27 mouse cellular contexts compared by ENCODE assay signal in the genomic region with DNA sequence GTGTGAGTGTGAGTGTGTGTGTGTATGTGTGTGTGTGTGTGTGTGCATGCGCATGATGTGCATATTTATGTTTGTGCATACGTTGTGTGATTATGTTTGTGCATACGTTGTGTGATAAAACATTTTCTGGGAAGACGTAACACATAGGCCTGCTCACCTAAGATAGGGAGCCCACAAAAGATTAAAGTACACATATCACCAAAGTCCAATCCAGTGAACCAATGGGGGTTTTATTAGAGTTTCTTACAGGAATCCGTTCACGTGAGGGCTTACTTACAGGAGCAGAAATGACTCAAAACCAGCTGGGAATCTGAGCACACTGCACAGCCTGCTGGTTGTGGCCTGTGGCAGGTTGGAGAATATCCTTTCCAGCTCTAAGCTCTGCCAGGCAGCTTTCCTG. TPM values are rescaled to one million over a fixed set of nuclear protein-coding genes. Genes with fewer than 3 reads are reported as not detected.
DNase-seq lines count a peak whose midpoint lies in the region; ATAC-seq and TF ChIP-seq lines count a peak whose summit lies in the region.
"Had no signal": no experiment of that assay in that cellular context is flagged by ENCODE, and none has a peak within 500 bp of the region (broad histone marks: within the 10 kb centered on the region; RNA-seq: fewer than 3 reads in every experiment).

No protein-coding gene starts in this region.

- no peak overlapping the region for H3K9ac ChIP-seq in liver, embryonic 12.5 days
- H3K9ac ChIP-seq in liver, embryonic 14.5 days (replicated peaks): no peak overlapping the region
- H3K9ac ChIP-seq: embryonic facial prominence, embryonic 13.5 days; embryonic facial prominence, embryonic 15.5 days; forebrain, embryonic 12.5 days had no signal

- no peak overlapping the region for H3K27ac ChIP-seq in liver, embryonic 12.5 days
- no peak overlapping the region for H3K27ac ChIP-seq in liver, embryonic 14.5 days
- H3K27ac ChIP-seq: embryonic facial prominence, embryonic 13.5 days; embryonic facial prominence, embryonic 15.5 days; forebrain, embryonic 10.5 days; forebrain, embryonic 12.5 days had no signal

- TF ChIP-seq EP300 in liver, embryonic 14.5 days (IDR thresholded peaks at IDR 0.05; ENCODE audit: low read depth): no peak

- no peaks in the 10 kb centered on the region for H3K27me3 ChIP-seq in liver, embryonic 12.5 days (replicated peaks)
- no peaks in the 10 kb centered on the region for H3K27me3 ChIP-seq in liver, embryonic 14.5 days (ENCODE audit: control insufficient read depth, insufficient read depth, low read length)
- H3K27me3 ChIP-seq: embryonic facial prominence, embryonic 13.5 days; embryonic facial prominence, embryonic 15.5 days; forebrain, embryonic 12.5 days; Patski had no signal

- peaks cover 80% of the 10 kb centered on the region for H3K36me3 ChIP-seq in liver, embryonic 12.5 days
- no peaks in the 10 kb centered on the region for H3K36me3 ChIP-seq in liver, embryonic 14.5 days (replicated peaks; ENCODE audit: control insufficient read depth, insufficient read depth, low read depth)

- ATAC-seq in liver, embryonic 12.5 days: peak; percentile 60
- ATAC-seq in liver, embryonic 14.5 days (ENCODE audit: insufficient read depth): peak; percentile 46; the same call in 1 of the 2 replicates
- ATAC-seq in megakaryocyte-erythroid progenitor cell, adult 5-6 weeks (replicated peaks; ENCODE audit: low FRiP score, low TSS enrichment, poor library complexity, severe bottlenecking): peak; percentile 62
- ATAC-seq: activated CD4-positive, CD25-positive, alpha-beta regulatory T cell, adult 4 months; forebrain, embryonic 14.5 days; forebrain, embryonic 16.5 days; Patski had no signal

- H3K4me1 ChIP-seq in liver, embryonic 12.5 days: peaks cover 8% of the 10 kb centered on the region; the same call in 1 of the 2 replicates
- peaks cover 0 to 3% of the 10 kb centered on the region in 2 experiments; a peak in 1 of 4 replicates for H3K4me1 ChIP-seq in liver, embryonic 14.5 days (replicated peaks; ENCODE audit: control insufficient read depth in 2 of 2, insufficient read depth in 2 of 2, low read length in 1 of 2)
- H3K4me1 ChIP-seq: embryonic facial prominence, embryonic 15.5 days; forebrain, embryonic 12.5 days had no signal

- no peaks in the 10 kb centered on the region for H3K9me3 ChIP-seq in liver, embryonic 12.5 days (replicated peaks)
- H3K9me3 ChIP-seq in liver, embryonic 14.5 days (ENCODE audit: control insufficient read depth, low read length): no peaks in the 10 kb centered on the region
- H3K9me3 ChIP-seq: embryonic facial prominence, embryonic 13.5 days; embryonic facial prominence, embryonic 15.5 days; forebrain, embryonic 10.5 days; forebrain, embryonic 12.5 days had no signal

- 51% methylated on average over 6 of the region's 6 CpGs for WGBS in liver, embryonic 12.5 days (ENCODE audit: insufficient replicate concordance)
- 42% methylated on average over 6 of the region's 6 CpGs for WGBS in liver, embryonic 14.5 days (ENCODE audit: insufficient replicate concordance)

- H3K4me3 ChIP-seq in liver, embryonic 12.5 days: no peak overlapping the region
- H3K4me3 ChIP-seq in liver, embryonic 14.5 days (ENCODE audit: insufficient read depth in 1 of 2, low read depth in 2 of 2, low read length in 2 of 2): no peak overlapping the region
- H3K4me3 ChIP-seq: embryonic facial prominence, embryonic 13.5 days; embryonic facial prominence, embryonic 15.5 days; erythroblast, embryonic 14.5 days; forebrain, embryonic 10.5 days; forebrain, embryonic 12.5 days had no signal

- no peak overlapping the region for H3K4me2 ChIP-seq in liver, embryonic 12.5 days
- H3K4me2 ChIP-seq in liver, embryonic 14.5 days (ENCODE audit: low read depth): no peak overlapping the region
- H3K4me2 ChIP-seq: embryonic facial prominence, embryonic 13.5 days; embryonic facial prominence, embryonic 15.5 days; forebrain, embryonic 12.5 days had no signal

- no peak for TF ChIP-seq CTCF in liver, embryonic 14.5 days (IDR thresholded peaks at IDR 0.05; ENCODE audit: low read depth)

- no peak for DNase-seq in liver
- DNase-seq in c-Kit-positive CD71-positive TER-119-negative erythroid progenitor cells, embryonic 14.5 days (ENCODE audit: low read depth): peak; percentile 21
- no peak for DNase-seq in liver, embryonic 14.5 days (ENCODE audit: low read depth in 3 of 3, low spot score in 3 of 3)
- DNase-seq in right cerebral cortex, postnatal 25 days: no peak
- no peak for DNase-seq in kidney, postnatal 4 days
- DNase-seq in spleen, postnatal 14 days (ENCODE audit: low spot score in 2 of 2): no peak
- DNase-seq: adrenal gland, adult 8-10 months; adrenal gland, postnatal 14 days; adrenal gland, postnatal 36 days; cerebellum, adult 11 months; cerebellum, adult 18-20 months; cerebellum, adult 8-10 months; cerebellum, adult 9-11 months; cerebellum, postnatal 14 days; cerebellum, postnatal 36 days; embryo, embryonic 11 days had no signal

RNA-seq across cellular contexts. Expression of gene Ccdc93, which starts 13.3 kb away (rescaled TPM):
- polyA plus RNA-seq in liver, embryonic 12.5 days (2016; fragmentation: Nextera tagmentation; extraction: Ambion mirVana): 5.7 and 6.1 TPM in 2 replicates
- polyA plus RNA-seq in liver, embryonic 14.5 days (2012; rRNA removed): 1.7 and 2.7 TPM in 2 replicates
- 2.4 and 2.8 TPM in 2 replicates for polyA plus RNA-seq in liver, embryonic 14.5 days (2014; fragmentation: Nextera tagmentation; extraction: Ambion mirVana)
- total RNA-seq in megakaryocyte-erythroid progenitor cell, adult 5-6 weeks (2014; fragmentation: Nextera tagmentation): 7.9 and 14.3 TPM in 2 replicates
- total RNA-seq in megakaryocyte-erythroid progenitor cell, adult 5-6 weeks (2017): 14.1 and 16.3 TPM in 2 replicates
